Mouse (Mus musculus) intestine, embryonic 14.5 days (tissue): ENCODE measurements around the gene Gm45021. TPM values are rescaled to one million over a fixed set of nuclear protein-coding genes. Genes with fewer than 3 reads are reported as not detected.
A peak's percentile ranks its signal among the peaks of the same experiment; 100 is the strongest.
"Not testable (repeated sequence)": the region's sequence is repeated elsewhere in the genome, so short reads cannot be mapped to it uniquely, and the experiment has no call there.

Experiments
- ATAC-seq: fragments of 200-750 bp; cut with Nextera tagmentation; replicated peaks from 2 replicates; pipeline ENCODE4 v1.8.0; 2017; ENCODE audit warnings: low read depth, moderate number of reproducible peaks, moderate TSS enrichment, moderate library complexity; ENCODE audit not compliant: low FRiP score, low TSS enrichment
- DNase-seq: peaks from one replicate; pipeline ENCODE4 v3.0.0-alpha.2; 2018; ENCODE audit warnings: low spot score
- H3K27ac ChIP-seq: fragments of 300-500 bp; sonication (generic); 2 replicates; pipeline ENCODE4 v1.5.1; 2014; ENCODE audit warnings: low read depth, mild to moderate bottlenecking, control low read depth
- H3K27me3 ChIP-seq: fragments of 300-500 bp; sonication (generic); replicated peaks from 2 replicates; pipeline ENCODE4 v1.6.1; 2014; ENCODE audit warnings: low read length, control low read depth; ENCODE audit not compliant: control insufficient read depth, insufficient read depth
- H3K36me3 ChIP-seq: fragments of 300-500 bp; sonication (generic); 2 replicates; pipeline ENCODE4 v1.6.1; 2014; ENCODE audit warnings: low read length, control low read depth; ENCODE audit not compliant: control insufficient read depth, insufficient read depth
- H3K4me1 ChIP-seq: fragments of 300-500 bp; sonication (generic); replicated peaks from 2 replicates; pipeline ENCODE4 v1.6.1; 2014; ENCODE audit warnings: low read length, control low read depth, mixed read lengths; ENCODE audit not compliant: control insufficient read depth, insufficient read depth
- H3K4me2 ChIP-seq: fragments of 300-500 bp; sonication (generic); 2 replicates; pipeline ENCODE4 v1.6.1; 2014; ENCODE audit warnings: low read length
- H3K4me3 ChIP-seq: fragments of 300-500 bp; sonication (generic); 2 replicates; pipeline ENCODE4 v1.5.1; 2014; ENCODE audit warnings: low read depth, low read length, control low read depth, mixed read lengths
- H3K9ac ChIP-seq: fragments of 300-500 bp; sonication (generic); 2 replicates; pipeline ENCODE4 v1.6.1; 2014; ENCODE audit warnings: mild to moderate bottlenecking, low read length
- H3K9me3 ChIP-seq: fragments of 300-500 bp; sonication (generic); 2 replicates; pipeline ENCODE4 v1.6.1; 2016; ENCODE audit warnings: low read length, control low read depth; ENCODE audit not compliant: control insufficient read depth
- WGBS: fragments of 180-500 bp; shearing (Covaris S2); extraction: QIAGEN DNeasy Blood & Tissue Kit; methylation state at CpG from one replicate; pipeline ENCODE4 v1.1.7; 2014; 5-methylcytosine and 5-hydroxymethylcytosine counted together
- polyA plus RNA-seq: library from polyadenylated mRNA; unstranded; fragments of >200 nt; fragmentation: Nextera tagmentation; extraction: Ambion mirVana; gene quantifications from 2 replicates; pipeline ENCODE4 v1.2.1, GENCODE M21; 2014

The Gm45021 gene
- polyA plus RNA-seq, 1 experiment from 2014 or later, result not detected

DNA sequence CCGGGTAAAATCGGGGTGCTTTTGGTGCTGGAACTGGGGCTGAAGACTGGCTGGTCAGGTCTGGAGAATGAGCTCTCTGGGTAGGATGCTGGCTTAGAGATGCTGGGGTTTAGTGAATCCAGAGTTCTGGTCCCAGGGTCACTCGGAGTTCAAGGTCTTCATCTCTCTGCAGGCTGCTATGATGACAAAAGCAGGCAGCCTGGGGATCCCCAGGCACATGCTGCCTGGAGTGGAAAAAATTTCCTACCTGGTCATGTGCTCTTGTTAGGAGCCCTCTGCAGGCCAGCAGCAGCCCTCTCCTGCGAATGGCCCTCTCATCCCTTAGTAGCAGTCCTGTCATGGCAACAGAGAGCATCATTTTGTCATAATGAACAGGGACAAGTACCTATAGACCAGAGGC, 24.1 kb downstream of the Gm45021 start:
- WGBS, result 82% methylated on average over 4 of the region's 4 CpGs
- no peaks in the 10 kb centered on the region for H3K4me1 ChIP-seq

DNA sequence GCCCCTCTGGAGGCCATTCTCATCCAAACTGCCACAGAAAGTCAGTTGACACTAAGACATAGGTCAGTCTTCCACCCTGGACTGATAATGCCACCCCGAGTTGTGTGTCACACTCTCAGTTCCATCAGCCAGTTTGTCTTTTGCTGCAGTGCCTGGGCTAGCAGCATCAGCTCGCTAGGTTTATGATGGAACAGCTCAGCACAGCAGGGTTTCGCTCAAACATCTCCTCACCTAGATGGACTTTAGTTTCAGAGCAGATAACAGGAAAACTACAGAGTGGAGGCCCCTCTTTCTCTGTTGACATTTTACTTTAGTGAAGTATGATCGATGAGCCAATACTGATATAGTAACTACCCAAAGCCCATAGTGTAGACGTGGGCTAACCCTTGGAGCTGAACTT, 25.3 kb downstream of the Gm45021 start:
- no peaks in the 10 kb centered on the region for H3K27me3 ChIP-seq
- no peak overlapping the region for H3K27ac ChIP-seq
- no peak overlapping the region for H3K9ac ChIP-seq
- H3K4me1 ChIP-seq, result no peaks in the 10 kb centered on the region
- H3K4me3 ChIP-seq, result no peak overlapping the region
- no peak overlapping the region for H3K4me2 ChIP-seq
- ATAC-seq, result no peak
- DNase-seq, result no peak
- peaks cover 16% of the 10 kb centered on the region for H3K36me3 ChIP-seq
- no peaks in the 10 kb centered on the region for H3K9me3 ChIP-seq
- 89% methylated on average over 5 of the region's 5 CpGs for WGBS

More for the DNA sequence above, 24.1 kb downstream of the Gm45021 start:
- peaks cover 7% of the 10 kb centered on the region; the same call in 1 of the 2 replicates for H3K36me3 ChIP-seq
- no peak overlapping the region for H3K9ac ChIP-seq
- no peak for ATAC-seq
- DNase-seq, result no peak
- H3K4me2 ChIP-seq, result no peak overlapping the region
- H3K9me3 ChIP-seq, result no peaks in the 10 kb centered on the region
- H3K4me3 ChIP-seq, result no peak overlapping the region
- H3K27ac ChIP-seq, result no peak overlapping the region
- no peaks in the 10 kb centered on the region for H3K27me3 ChIP-seq

DNA sequence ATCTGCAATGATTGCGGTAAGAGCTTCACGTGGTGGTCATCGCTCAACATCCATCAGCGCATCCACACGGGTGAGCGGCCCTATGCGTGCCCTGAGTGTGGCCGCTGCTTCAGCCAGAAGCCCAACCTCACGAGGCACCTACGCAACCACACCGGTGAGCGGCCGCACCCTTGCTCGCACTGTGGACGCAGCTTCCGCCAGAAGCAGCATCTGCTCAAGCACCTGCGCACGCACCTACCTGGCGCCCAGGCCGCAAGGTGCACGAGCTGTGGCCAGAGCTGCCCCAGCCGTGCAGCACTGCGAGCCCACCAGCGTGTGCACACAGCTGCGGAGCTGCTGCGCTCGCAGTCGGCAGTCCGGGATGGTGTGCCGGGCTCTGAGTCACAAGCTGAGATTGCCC, 30.6 kb downstream of the Gm45021 start:
- H3K4me1 ChIP-seq, result no peaks in the 10 kb centered on the region
- H3K9me3 ChIP-seq, result no peaks in the 10 kb centered on the region
- 93% methylated on average over 30 of the region's 30 CpGs for WGBS
- peaks cover 24% of the 10 kb centered on the region for H3K36me3 ChIP-seq
- H3K27ac ChIP-seq, result no peak overlapping the region
- H3K27me3 ChIP-seq, result no peaks in the 10 kb centered on the region
- no peak overlapping the region for H3K4me2 ChIP-seq
- no peak overlapping the region for H3K9ac ChIP-seq
- H3K4me3 ChIP-seq, result no peak overlapping the region
- DNase-seq (no peak), ATAC-seq (no peak)

DNA sequence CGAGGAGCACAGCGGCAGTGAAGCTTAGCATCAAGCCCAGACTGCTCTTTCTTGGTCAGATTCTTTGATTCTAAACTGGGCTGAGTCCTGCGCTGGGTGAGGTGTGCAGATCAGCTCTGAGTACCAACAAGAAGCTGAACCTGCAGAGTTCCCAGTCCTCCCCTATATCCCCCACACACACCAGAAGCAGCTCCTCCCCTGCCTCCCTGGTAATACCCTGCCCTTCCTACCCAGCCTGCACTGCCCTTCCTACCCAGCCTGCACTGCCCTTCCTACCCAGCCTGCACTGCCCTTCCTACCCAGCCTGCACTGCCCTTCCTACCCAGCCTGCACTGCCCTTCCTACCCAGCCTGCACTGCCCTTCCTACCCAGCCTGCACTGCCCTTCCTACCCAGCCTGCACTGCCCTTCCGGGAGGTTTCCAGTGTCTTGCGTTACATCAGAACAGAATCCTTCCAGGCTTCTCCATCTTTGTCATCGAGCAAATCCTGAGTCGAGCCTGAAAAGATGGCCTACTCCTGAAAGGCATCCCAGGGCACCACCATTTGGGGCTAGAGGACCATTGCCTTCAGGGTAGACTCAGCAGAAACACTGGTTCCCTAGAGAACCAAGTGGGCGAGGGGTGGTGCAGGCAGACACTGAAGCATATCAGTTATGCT, 32.9 kb downstream of the Gm45021 start:
- H3K4me3 ChIP-seq, H3K9ac ChIP-seq, DNase-seq, H3K4me2 ChIP-seq, H3K4me1 ChIP-seq, H3K9me3 ChIP-seq, ATAC-seq, H3K27ac ChIP-seq: not testable (repeated sequence)
- Histone ChIP-seq H3K36me3 (peaks cover 24% of the 10 kb centered on the region), H3K27me3 (peaks cover 14% of the 10 kb centered on the region)
- WGBS, result 87% methylated on average over 8 of the region's 8 CpGs

DNA sequence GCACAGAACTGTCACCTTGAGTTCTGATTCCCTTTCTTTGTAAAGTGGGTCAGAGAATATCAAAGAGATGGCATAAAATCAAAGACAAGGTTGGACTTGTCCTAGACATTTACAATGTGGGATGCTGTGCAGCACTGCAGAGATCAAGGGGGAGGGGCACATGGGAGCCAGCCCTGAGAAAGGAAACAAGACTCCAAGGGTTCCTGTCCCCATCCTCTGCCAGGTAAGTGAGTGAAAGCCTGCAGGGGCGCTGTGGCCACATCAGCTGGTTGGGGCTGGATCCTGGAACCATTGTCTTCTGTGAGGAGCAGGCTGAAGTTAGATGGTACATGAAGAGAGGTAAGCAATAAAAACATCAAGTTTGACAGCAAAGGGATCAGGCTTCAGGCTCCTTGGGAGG, 34.0 kb downstream of the Gm45021 start:
- WGBS, result 50% methylated on average over 1 of the region's 1 CpGs
- Histone ChIP-seq H3K27ac (no peak overlapping the region), H3K4me1 (0 out of 2 replicates have a peak, but pooled peaks cover 2% of the 10 kb centered on the region), H3K36me3 (peaks cover 24% of the 10 kb centered on the region), H3K4me3 (no peak overlapping the region), H3K4me2 (no peak overlapping the region), H3K9me3 (no peaks in the 10 kb centered on the region), H3K9ac (no peak overlapping the region), H3K27me3 (peaks cover 26% of the 10 kb centered on the region)
- ATAC-seq (no peak), DNase-seq (no peak)

DNA sequence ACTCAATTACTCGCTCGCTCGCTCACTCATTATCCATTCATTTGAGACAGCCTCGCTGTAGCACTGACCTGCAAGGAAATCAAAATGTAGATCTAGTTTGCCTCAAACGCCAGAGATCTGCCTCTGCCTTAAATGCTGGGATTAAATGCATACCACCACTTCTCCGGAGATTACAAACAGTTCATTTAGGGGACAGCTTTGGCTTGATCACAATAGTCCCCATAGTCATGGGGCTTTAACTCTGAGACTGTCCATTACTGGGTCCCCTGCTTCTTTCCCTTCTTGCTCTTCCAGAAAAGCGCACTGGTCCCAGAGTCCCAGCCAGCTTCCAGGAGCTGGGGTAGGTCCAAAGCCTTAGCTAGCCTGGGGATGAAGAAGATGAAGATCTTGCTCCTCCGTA, 37.1 kb downstream of the Gm45021 start, which contains the start of gene AI854703:
AI854703 (plus strand) TSS at position 301 of the 400 bp plus-strand sequence.
- Histone ChIP-seq H3K4me2 (peak within 1 kb of the TSS; percentile 88), H3K36me3 (no peaks in the 10 kb centered on the region), H3K27me3 (peaks cover 35% of the 10 kb centered on the region), H3K4me3 (peak within 1 kb of the TSS; percentile 42), H3K27ac (no peak within 1 kb of the TSS), H3K9me3 (no peaks in the 10 kb centered on the region), H3K4me1 (0 out of 2 replicates have a peak, but pooled peaks cover 5% of the 10 kb centered on the region), H3K9ac (peak within 1 kb of the TSS; percentile 44)
- 34% methylated on average over 8 of the region's 8 CpGs for WGBS
- no peak for DNase-seq
- no peak for ATAC-seq

DNA sequence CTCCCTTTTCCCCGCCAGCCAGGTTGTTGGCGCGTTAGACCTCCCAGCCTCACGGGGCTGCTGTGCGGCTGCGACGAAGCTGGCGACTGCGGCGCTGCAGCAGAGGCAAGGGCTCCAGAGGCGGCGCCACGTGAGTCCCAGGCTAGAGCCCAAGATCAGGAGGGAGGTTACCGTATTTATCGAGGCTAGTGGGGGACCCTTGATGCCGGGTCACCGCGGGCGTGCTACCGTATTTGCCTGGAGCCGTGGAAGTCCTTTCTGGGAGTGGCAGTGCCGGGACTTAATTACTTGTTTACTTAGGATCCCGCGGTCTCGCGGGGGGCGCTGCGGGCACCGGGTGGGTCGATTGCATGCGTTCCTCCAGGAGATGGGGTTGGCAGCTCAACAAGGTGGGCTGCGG, 37.6 kb downstream of the Gm45021 start:
- ATAC-seq, result no peak
- no peaks in the 10 kb centered on the region for H3K36me3 ChIP-seq
- WGBS, result under 1% methylated on average over 32 of the region's 32 CpGs

DNA sequence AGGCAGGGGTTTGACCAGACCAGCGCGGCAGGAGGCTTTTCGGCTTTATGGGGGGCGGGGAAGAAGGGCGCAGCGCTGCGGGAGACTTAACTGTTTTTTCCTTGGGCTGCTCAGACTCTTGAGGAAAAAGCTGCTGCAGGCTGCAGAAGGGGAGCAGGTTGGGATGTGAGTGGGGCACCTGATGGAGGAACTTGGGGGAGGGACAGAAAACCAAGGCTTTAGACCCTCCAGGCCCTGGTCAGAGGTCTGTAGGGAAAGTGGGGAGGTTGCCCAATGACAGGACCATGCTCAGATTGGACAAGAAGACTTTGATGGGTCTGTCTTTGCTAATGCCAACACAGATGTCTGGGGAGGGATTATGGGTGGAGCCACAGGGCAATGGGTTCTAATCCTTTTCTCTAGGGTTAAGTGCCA, 38.1 kb downstream of the Gm45021 start:
- peak overlapping the region; percentile 88 for H3K4me2 ChIP-seq
- ATAC-seq (no peak), DNase-seq (peak; percentile 61)
- H3K4me1 ChIP-seq, result 0 out of 2 replicates have a peak, but pooled peaks cover 5% of the 10 kb centered on the region
- no peaks in the 10 kb centered on the region for H3K9me3 ChIP-seq
- 4% methylated on average over 7 of the region's 7 CpGs for WGBS
- H3K27ac ChIP-seq, result no peak overlapping the region
- no peak overlapping the region; the same call in 1 of the 2 replicates for H3K9ac ChIP-seq
- H3K27me3 ChIP-seq, result peaks cover 35% of the 10 kb centered on the region
- no peaks in the 10 kb centered on the region for H3K36me3 ChIP-seq
- H3K4me3 ChIP-seq, result peak overlapping the region; percentile 42

More for the DNA sequence above, 37.6 kb downstream of the Gm45021 start:
- Histone ChIP-seq H3K9me3 (no peaks in the 10 kb centered on the region), H3K9ac (peak overlapping the region; percentile 44), H3K4me1 (0 out of 2 replicates have a peak, but pooled peaks cover 5% of the 10 kb centered on the region), H3K27me3 (peaks cover 35% of the 10 kb centered on the region), H3K4me3 (peak overlapping the region; percentile 42), H3K27ac (no peak overlapping the region), H3K4me2 (peak overlapping the region; percentile 88)
- DNase-seq, result peak; percentile 75

DNA sequence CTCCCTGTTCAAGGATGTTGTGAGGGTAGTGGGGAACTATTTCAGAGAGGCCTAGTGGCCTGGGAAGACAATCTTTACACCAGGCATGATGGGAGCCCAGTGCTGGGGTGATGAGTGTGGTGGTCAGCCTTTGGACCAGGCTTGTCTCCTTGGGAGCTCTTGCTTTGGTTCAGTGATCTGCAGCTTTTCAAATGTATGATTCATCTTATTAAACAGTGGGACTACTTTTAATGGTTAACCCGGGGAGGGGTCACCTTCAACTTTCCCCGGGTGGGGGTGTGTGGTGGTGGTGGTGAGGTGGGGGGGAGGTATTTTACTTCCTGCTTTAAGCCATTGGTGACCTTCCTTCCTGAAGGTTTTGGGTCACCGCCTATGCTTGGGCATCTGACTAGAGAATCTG, 39.0 kb downstream of the Gm45021 start:
- no peak overlapping the region for H3K9ac ChIP-seq
- DNase-seq (no peak), ATAC-seq (no peak)
- H3K36me3 ChIP-seq, result no peaks in the 10 kb centered on the region
- no peak overlapping the region for H3K27ac ChIP-seq
- H3K4me1 ChIP-seq, result 0 out of 2 replicates have a peak, but pooled peaks cover 5% of the 10 kb centered on the region
- H3K27me3 ChIP-seq, result peaks cover 35% of the 10 kb centered on the region
- WGBS, result 92% methylated on average over 3 of the region's 3 CpGs
- no peak overlapping the region for H3K4me2 ChIP-seq
- no peaks in the 10 kb centered on the region for H3K9me3 ChIP-seq
- H3K4me3 ChIP-seq, result no peak overlapping the region
